Mouse (Mus musculus) neural tube, embryonic 13.5 days (tissue): ENCODE data around the gene Hus1. TPM values are rescaled to one million over a fixed set of nuclear protein-coding genes. Genes with fewer than 3 reads are reported as not detected.

Experiments used
- ATAC-seq: fragments of 200-750 bp; cut with Nextera tagmentation; 2 replicates; pipeline ENCODE4 v1.8.0; 2017; ENCODE audit warnings: low read depth, mild to moderate bottlenecking, moderate TSS enrichment, moderate library complexity
- H3K27ac ChIP-seq: fragments of 300-500 bp; sonication (generic); replicated peaks from 2 replicates; pipeline ENCODE4 v1.5.1; 2015; ENCODE audit warnings: moderate library complexity, mild to moderate bottlenecking, inconsistent platforms
- H3K27me3 ChIP-seq: fragments of 300-500 bp; sonication (generic); 2 replicates; pipeline ENCODE4 v1.6.1; 2015; ENCODE audit warnings: mild to moderate bottlenecking, inconsistent platforms
- H3K36me3 ChIP-seq: fragments of 300-500 bp; sonication (generic); 2 replicates; pipeline ENCODE4 v1.6.1; 2015; ENCODE audit warnings: mild to moderate bottlenecking, inconsistent platforms
- H3K4me1 ChIP-seq: fragments of 300-500 bp; sonication (generic); replicated peaks from 2 replicates; pipeline ENCODE4 v1.6.1; 2015; ENCODE audit warnings: inconsistent platforms
- H3K4me2 ChIP-seq: fragments of 300-500 bp; sonication (generic); 2 replicates; pipeline ENCODE4 v1.6.1; 2015; ENCODE audit warnings: inconsistent platforms, mild to moderate bottlenecking, moderate library complexity
- H3K4me3 ChIP-seq: fragments of 300-500 bp; sonication (generic); 2 replicates; pipeline ENCODE4 v1.5.1; 2015; ENCODE audit warnings: mild to moderate bottlenecking, inconsistent platforms
- H3K9ac ChIP-seq: fragments of 300-500 bp; sonication (generic); 2 replicates; pipeline ENCODE4 v1.6.1; 2015; ENCODE audit warnings: moderate library complexity, mild to moderate bottlenecking, inconsistent platforms
- H3K9me3 ChIP-seq: fragments of 300-500 bp; sonication (generic); 2 replicates; pipeline ENCODE4 v1.6.1; 2016; ENCODE audit warnings: inconsistent platforms
- WGBS: fragments of 180-500 bp; shearing (Covaris S2); methylation state at CpG from one replicate; pipeline ENCODE4 v1.1.7; 2015; 5-methylcytosine and 5-hydroxymethylcytosine counted together
- polyA plus RNA-seq: library from polyadenylated mRNA; unstranded; fragments of >200 nt; fragmentation: Nextera tagmentation; extraction: Ambion mirVana; gene quantifications from 2 replicates; pipeline ENCODE4 v1.2.1, GENCODE M21; 2015

Gene Hus1
- polyA plus RNA-seq, 1 experiment from 2014 or later: 9.9 TPM

DNA sequence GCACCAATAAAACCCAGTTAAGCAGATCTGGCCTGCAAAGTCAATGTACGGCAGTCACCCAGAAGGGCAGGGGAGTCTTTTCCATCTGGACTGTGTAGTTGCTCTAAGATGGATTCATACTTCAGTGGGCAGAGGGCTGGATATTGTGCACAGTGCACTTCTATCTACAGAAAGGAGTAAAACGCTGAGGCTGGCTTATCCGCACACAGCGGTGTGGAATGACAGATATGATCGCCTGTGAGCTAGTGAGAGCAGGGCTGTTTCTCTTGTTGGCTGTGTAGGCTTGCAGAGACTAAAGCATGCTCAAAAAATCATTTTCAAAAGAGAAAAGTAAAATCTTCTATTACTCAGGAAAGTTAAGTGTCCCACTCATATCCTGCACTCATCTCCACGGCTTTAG, 38.9 kb downstream of the Hus1 start:
- WGBS: 89% methylated on average over 6 of the region's 6 CpGs
- H3K9ac ChIP-seq: no peak overlapping the region
- ATAC-seq: no peak
- H3K27ac ChIP-seq: no peak overlapping the region
- H3K9me3 ChIP-seq: no peaks in the 10 kb centered on the region
- H3K27me3 ChIP-seq: no peaks in the 10 kb centered on the region
- H3K4me3 ChIP-seq: no peak overlapping the region
- H3K4me1 ChIP-seq: peaks cover 10% of the 10 kb centered on the region; the same call in 1 of the 2 replicates
- H3K4me2 ChIP-seq: no peak overlapping the region
- H3K36me3 ChIP-seq: no peaks in the 10 kb centered on the region

GRCm38 (mm10) chr11:8970509-8970908, 40.5 kb downstream of the Hus1 start:
- Histone ChIP-seq H3K27ac (no peak overlapping the region), H3K4me2 (no peak overlapping the region), H3K4me3 (no peak overlapping the region), H3K4me1 (no peaks in the 10 kb centered on the region), H3K27me3 (no peaks in the 10 kb centered on the region), H3K9ac (no peak overlapping the region), H3K9me3 (no peaks in the 10 kb centered on the region), H3K36me3 (no peaks in the 10 kb centered on the region)
- WGBS: 75% methylated on average over 9 of the region's 9 CpGs
- no peak for ATAC-seq

- Histone ChIP-seq H3K4me1 (no peaks in the 10 kb centered on the region), H3K27me3 (no peaks in the 10 kb centered on the region), H3K36me3 (no peaks in the 10 kb centered on the region), H3K4me3 (no peak overlapping the region), H3K9ac (no peak overlapping the region), H3K4me2 (no peak overlapping the region), H3K9me3 (no peaks in the 10 kb centered on the region), H3K27ac (no peak overlapping the region)
- ATAC-seq: no peak
- WGBS: 94% methylated on average over 7 of the region's 7 CpGs
Measured at GRCm38 (mm10) chr11:8968094-8968493, 42.9 kb downstream of the Hus1 start.

DNA sequence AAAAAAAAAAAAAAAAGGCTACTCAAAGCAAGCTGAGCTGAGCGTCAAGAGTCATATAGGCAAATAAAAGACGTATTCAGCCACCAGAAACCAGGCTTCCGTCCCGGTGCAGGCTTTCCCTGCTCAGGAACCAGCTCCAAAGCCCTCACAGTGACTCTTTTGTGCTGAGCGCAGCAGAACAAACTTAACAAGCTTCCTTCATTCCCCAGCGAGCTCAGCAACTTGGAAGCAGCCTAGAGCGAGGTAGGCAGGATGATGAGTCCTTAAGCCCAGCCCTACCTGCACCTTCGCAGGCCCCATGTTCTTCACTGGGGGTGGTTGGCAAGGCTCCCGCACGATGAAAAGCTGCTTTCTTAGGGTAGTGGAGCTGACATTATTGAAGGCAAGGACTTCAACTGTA, 52.4 kb downstream of the Hus1 start:
- Histone ChIP-seq H3K36me3 (no peaks in the 10 kb centered on the region), H3K27me3 (no peaks in the 10 kb centered on the region), H3K4me3 (no peak overlapping the region), H3K4me1 (peaks cover 4% of the 10 kb centered on the region; the same call in 1 of the 2 replicates), H3K9ac (no peak overlapping the region), H3K4me2 (no peak overlapping the region), H3K27ac (no peak overlapping the region; the same call in 1 of the 2 replicates), H3K9me3 (no peaks in the 10 kb centered on the region)
- 62% methylated on average over 10 of the region's 10 CpGs for WGBS
- no peak for ATAC-seq

DNA sequence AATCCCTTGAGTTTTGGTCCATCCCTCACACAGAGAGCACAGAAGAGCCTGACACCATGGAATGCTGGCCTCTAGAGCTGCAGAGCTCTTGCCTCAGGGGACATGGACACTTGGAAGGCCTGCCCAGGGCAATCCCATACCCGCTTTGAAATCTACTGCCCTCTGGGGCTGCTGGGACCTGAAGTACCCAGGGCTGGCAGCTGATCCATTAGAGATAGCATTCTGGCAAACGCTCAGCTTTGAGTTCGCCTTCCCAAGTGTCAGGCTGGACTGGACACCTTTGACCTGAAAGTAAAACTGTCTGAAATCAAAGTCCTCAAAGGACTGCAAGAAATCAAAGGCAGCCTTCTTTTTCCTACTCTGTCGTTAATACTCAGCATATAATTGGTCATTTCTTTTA, 52.9 kb downstream of the Hus1 start:
- H3K4me2 ChIP-seq: no peak overlapping the region
- no peak overlapping the region for H3K27ac ChIP-seq
- no peak overlapping the region for H3K4me3 ChIP-seq
- ATAC-seq: no peak
- peaks cover 4% of the 10 kb centered on the region; the same call in 1 of the 2 replicates for H3K4me1 ChIP-seq
- H3K9ac ChIP-seq: no peak overlapping the region
- no peaks in the 10 kb centered on the region for H3K27me3 ChIP-seq
- no peaks in the 10 kb centered on the region for H3K36me3 ChIP-seq
- no peaks in the 10 kb centered on the region for H3K9me3 ChIP-seq
- WGBS: 68% methylated on average over 4 of the region's 4 CpGs

DNA sequence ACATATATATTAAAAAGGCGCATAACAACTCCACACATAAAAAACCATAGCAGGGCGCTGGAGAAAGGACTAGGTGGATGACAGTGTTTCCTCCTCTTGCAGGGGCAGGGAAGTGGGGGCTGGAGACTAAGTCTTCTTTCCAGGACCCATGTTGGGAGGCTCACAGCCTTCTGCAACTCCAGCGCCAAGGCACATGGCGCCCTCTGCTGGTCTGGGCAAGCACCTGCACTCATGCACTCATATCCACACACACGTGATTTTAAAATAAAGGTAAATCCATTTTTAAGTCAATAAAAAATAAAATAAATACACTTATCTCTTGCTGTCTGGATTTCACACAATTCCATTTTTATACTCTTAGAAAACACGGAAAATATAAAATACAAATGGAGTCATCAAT, 54.0 kb downstream of the Hus1 start:
- 70% methylated on average over 6 of the region's 6 CpGs for WGBS

DNA sequence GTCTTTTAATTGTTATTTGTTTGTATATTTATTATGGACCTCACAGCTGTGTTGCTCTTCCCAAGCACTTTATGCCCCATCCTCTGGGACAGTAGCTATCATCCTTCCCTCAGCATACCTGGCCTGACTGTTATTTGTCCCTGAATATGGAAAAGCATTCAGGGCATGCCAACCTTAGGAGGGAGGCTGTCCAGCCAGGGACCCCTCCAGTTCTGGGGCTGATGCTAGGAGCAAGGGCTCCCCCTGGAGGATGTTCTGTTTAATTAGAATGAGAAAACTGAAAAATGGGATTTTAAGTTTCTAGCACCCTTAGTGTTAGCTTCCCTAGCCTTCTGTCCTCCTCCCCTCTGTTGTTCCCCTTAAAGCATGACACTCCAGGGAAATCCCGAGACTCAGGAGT, 55.3 kb downstream of the Hus1 start:
- Histone ChIP-seq H3K27ac (no peak overlapping the region), H3K4me1 (peaks cover 4% of the 10 kb centered on the region; the same call in 1 of the 2 replicates), H3K27me3 (no peaks in the 10 kb centered on the region), H3K9ac (no peak overlapping the region), H3K36me3 (no peaks in the 10 kb centered on the region), H3K4me2 (no peak overlapping the region), H3K4me3 (no peak overlapping the region), H3K9me3 (no peaks in the 10 kb centered on the region)
- peak; percentile 56; the same call in 1 of the 2 replicates for ATAC-seq
- 0% methylated on average over 1 of the region's 1 CpGs for WGBS

More for the DNA sequence above, 54.0 kb downstream of the Hus1 start:
- ATAC-seq: no peak
- no peaks in the 10 kb centered on the region for H3K27me3 ChIP-seq
- H3K9ac ChIP-seq: no peak overlapping the region
- no peaks in the 10 kb centered on the region for H3K36me3 ChIP-seq
- peaks cover 4% of the 10 kb centered on the region; the same call in 1 of the 2 replicates for H3K4me1 ChIP-seq
- no peaks in the 10 kb centered on the region for H3K9me3 ChIP-seq
- H3K4me2 ChIP-seq: no peak overlapping the region
- H3K27ac ChIP-seq: no peak overlapping the region
- H3K4me3 ChIP-seq: no peak overlapping the region

DNA sequence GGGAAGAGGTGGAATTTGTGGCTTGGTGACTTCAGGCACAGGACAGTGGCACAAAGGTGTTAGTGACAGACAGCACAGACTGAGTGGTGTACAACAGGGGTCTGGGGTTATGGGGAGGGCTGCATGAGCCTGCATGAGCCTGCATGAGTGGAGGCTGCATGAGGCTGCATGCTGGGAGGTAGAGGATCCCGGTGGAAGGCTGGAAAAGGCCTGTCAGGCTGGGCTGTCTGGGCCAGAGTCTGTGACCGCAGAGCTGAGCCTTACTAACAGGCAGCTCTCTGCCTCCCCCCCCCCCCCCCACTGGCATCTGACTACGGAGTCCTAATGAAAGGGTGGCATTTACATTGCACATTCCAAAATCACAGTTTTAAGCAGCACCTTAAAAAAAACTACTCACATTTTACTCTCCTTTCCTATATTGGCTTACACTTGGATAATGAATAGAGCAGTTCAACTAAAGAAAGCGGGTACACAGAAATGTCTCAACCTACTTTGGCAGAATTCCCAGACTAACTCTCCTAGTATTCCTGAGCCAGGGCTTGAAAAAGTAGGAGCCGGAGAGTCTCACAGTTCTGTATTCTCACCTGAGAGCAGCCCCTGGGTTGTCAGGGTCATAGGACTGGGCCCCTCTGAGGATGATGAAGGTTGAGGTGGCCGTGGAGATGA, 61.1 kb downstream of the Hus1 start:
- H3K4me3 ChIP-seq: no peak overlapping the region
- no peaks in the 10 kb centered on the region for H3K27me3 ChIP-seq
- WGBS: 68% methylated on average over 6 of the region's 6 CpGs
- no peaks in the 10 kb centered on the region for H3K36me3 ChIP-seq
- H3K27ac ChIP-seq: peak overlapping the region; percentile 54; the same call in 1 of the 2 replicates
- ATAC-seq: peak; percentile 59
- H3K9me3 ChIP-seq: no peaks in the 10 kb centered on the region
- no peak overlapping the region for H3K9ac ChIP-seq
- H3K4me1 ChIP-seq: no peaks in the 10 kb centered on the region
- H3K4me2 ChIP-seq: no peak overlapping the region

DNA sequence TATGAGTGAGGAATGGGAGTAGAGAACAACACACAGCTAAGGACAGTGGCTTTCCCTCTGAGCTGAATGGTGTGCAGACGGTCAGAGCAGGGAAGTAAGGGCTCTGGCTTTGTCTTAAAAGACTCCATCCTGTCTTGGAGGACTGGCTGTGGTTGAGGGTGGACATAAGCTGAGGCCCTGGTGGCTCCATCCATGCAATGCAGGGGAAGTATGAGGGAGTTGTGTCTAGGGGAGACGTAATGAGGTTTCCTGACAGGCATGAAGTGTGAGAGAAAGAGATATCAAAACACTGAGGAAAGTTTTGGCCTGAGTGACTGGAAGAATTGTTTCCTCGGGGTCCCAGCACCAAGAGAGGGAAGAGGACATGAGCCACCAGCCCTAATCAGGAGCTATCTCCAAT, 62.1 kb downstream of the Hus1 start:
- no peaks in the 10 kb centered on the region for H3K4me1 ChIP-seq
- H3K4me2 ChIP-seq: no peak overlapping the region
- H3K9ac ChIP-seq: no peak overlapping the region
- ATAC-seq: no peak
- WGBS: 77% methylated on average over 3 of the region's 3 CpGs
- no peaks in the 10 kb centered on the region for H3K36me3 ChIP-seq
- H3K9me3 ChIP-seq: no peaks in the 10 kb centered on the region
- no peak overlapping the region for H3K27ac ChIP-seq
- H3K27me3 ChIP-seq: no peaks in the 10 kb centered on the region
- no peak overlapping the region for H3K4me3 ChIP-seq

DNA sequence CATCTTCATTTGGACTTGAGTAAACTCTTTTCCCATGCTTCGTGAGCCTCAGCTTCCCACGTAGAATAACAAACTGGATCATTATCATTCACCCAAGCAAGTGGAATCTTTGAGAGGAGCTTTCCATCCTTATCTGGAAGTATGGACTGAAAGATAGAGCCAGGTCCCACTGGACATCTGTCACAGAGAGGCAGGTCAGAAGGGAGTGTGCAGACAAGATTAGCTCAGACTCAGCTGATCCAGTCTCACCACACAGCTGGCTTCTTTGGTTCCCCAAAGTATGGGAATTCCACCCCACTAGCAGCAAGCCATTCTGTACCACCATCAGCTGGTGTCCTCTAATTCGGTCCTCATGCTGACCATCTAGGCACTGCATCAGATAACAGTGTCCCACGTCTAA, 66.9 kb downstream of the Hus1 start:
- 81% methylated on average over 4 of the region's 4 CpGs for WGBS
- Histone ChIP-seq H3K4me2 (no peak overlapping the region), H3K4me3 (no peak overlapping the region), H3K9me3 (no peaks in the 10 kb centered on the region), H3K27me3 (no peaks in the 10 kb centered on the region), H3K27ac (no peak overlapping the region), H3K36me3 (no peaks in the 10 kb centered on the region), H3K9ac (no peak overlapping the region), H3K4me1 (no peaks in the 10 kb centered on the region)
- ATAC-seq: no peak

Other genes starting within 250 kb of the Hus1 start
- 0.15 and 0.21 TPM in 2 replicates for gene Pkd1l1, start 37.9 kb downstream of the Hus1 start, polyA plus RNA-seq
- 0.84 and 1.0 TPM in 2 replicates for gene Gm11992, start 37.4 kb upstream of the Hus1 start, polyA plus RNA-seq
- 0.22 and 0.43 TPM in 2 replicates for gene Sun3, start 37.8 kb upstream of the Hus1 start, polyA plus RNA-seq
- 3.4 and 3.5 TPM in 2 replicates for gene Upp1, start 106.9 kb upstream of the Hus1 start, polyA plus RNA-seq
- not detected in 2 replicates for gene Abca13, start 180.8 kb upstream of the Hus1 start, polyA plus RNA-seq